Mouse (Mus musculus) layer of hippocampus, postnatal 14 days (tissue): ENCODE data around the gene Anks1. TPM values are rescaled to one million over a fixed set of nuclear protein-coding genes. Genes with fewer than 3 reads are reported as not detected.
A peak's percentile ranks its signal among the peaks of the same experiment; 100 is the strongest.

Experiments
- DNase-seq, 2 experiments: peaks; one replicate each; pipeline ENCODE4 v3.0.0; 2021 to 2022; ENCODE audit warnings: low spot score in 2 of 2, mixed read lengths in 1 of 2
- total RNA-seq, 2 experiments: library from RNA; stranded (reverse); gene quantifications; 2 replicates each; pipeline ENCODE4 v1.2.3; 2021

The Anks1 gene
- total RNA-seq, 2 experiments from 2014 or later = 38.0 to 39.5 TPM

DNA sequence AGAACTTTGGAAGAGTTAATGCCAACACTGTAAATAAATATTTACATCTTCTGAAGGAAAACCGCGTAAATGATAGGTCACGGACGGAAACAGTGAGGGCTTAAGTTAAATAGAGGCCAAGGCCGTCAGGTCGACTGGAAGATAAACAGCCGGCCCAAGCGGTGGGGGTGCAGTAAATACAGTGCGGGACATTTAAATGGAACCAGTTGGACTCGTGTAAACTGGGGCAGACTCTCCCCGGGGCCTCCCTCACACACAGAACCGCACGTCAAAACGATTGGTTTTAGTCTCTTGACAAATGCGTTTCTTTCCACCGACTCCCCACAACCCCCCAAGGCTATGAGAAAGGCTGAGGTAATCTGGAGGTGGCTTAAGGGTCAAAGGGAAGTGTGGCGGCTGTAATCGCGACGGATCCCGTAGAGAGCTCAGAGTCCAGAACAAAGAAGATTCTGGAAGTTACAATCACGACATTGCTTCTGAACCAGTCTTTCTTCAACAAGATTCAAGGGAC, 175.3 kb downstream of the Anks1 start:
- DNase-seq = no peak

- DNase-seq = peak; percentile 85 to 89
These were observed 175.9 kb downstream of the Anks1 start for GRCm38 (mm10) chr17:28084964-28085363.

- no peak for DNase-seq
These were observed 178.3 kb downstream of the Anks1 start for GRCm38 (mm10) chr17:28087430-28087829.

DNA sequence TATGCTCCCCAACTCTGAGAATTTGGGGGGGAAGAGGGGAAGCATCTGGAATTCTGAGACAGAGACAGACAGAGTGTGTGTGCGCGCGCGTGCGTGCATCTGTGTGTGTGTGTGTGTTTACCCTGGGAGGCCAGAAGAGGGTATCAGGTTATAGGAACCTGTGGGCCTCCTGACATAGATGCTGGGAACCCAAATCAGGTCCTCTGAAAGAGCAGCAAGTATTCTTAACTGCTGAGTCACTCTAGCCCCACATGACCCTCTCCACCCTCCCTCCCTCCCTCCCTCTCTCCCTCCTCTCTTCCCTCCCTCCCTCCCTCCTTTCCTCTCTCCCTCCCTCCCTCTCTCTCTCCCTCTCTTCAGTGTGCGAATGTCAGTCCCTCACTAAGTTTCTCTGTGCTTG, 179.6 kb downstream of the Anks1 start:
- no peak for DNase-seq

- DNase-seq = no peak
These were observed 183.2 kb downstream of the Anks1 start for GRCm38 (mm10) chr17:28092297-28092696.

DNA sequence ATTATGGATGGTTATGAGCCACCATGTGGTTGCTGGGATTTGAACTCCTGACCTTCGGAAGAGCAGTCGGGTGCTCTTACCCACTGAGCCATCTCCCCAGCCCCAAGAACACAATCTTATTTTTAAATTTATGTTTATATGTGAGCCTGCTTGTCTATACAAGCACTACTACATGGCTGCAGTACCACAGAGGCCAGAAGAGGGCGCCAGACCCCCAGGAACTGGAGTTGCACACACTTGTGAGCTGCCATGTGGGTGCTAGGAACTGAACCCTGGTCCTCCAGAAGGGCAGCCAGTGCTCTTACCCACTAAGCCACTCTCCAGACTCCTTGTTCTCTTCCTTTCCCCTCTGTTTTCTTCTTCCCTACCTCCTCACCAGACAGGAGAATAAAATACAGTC, 184.7 kb downstream of the Anks1 start:
- no peak for DNase-seq

GRCm38 (mm10) chr17:28096418-28096817, 187.3 kb downstream of the Anks1 start:
- DNase-seq = no peak

- no peak for DNase-seq
These were observed 188.2 kb downstream of the Anks1 start for GRCm38 (mm10) chr17:28097308-28097707.

DNA sequence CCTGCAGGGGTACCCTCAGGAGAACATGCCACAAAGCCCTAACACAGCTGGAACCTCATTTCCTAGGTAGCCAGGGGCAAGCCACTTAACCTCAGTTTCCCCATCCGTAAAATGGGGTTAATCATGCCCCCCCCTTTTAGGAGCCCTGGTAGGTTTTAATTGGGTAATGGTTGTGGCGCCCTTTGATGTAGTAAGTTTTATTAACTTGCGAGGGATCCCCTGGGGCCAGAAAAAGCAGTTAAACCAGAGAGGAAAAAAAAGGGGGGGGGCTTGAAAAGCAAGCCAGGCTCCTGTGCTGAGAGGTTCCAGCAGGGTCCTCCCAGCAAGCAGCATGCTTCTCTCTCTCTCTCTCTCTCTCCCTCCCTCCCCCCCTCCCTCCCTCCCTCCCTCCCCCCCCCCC, 190.0 kb downstream of the Anks1 start:
- no peak for DNase-seq

- no peak for DNase-seq
These were observed 191.6 kb downstream of the Anks1 start for GRCm38 (mm10) chr17:28100669-28101068.

- no peak for DNase-seq
These were observed 192.3 kb downstream of the Anks1 start for GRCm38 (mm10) chr17:28101284-28101887.

DNA sequence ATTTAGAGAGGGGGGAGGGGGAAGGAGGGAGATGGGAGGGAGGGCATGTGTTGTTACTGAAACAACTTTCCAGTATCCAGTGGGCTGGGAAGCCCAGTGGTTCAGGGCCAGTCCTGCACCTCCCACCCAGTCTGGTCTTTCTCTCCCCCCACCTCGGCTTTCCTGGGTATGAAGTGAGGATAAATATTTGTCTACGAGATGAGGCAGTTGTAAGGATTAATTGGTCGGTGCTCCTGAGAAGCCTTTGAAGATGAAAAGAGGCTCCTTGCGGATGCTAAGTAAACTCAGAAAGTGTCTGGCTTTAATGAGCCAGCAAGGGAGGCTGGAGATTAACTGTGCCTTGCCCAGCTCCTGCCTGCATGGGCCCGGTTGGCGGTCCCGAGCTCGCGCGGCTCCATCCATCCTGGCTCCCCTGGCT, 192.8 kb downstream of the Anks1 start:
- no peak for DNase-seq

DNA sequence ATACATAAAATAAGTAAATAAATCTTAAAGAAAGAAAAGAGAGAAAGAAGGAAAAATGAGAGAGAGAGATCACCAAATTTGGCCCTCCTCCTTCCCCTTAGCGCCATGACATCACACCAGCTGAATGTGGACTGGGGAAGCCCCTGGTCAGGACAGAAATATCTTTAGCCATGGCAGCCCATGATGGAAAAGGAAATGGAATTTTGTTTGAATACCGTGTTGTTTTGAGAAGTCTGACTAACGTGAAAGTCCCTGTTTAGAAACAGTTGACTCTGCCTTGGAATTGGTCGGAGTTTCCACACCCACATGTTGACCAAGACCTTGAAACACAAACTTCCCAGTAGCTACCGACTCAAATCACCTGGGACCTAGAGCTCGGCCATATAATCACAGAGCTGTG, 195.3 kb downstream of the Anks1 start:
- no peak for DNase-seq

GRCm38 (mm10) chr17:28106352-28106751, 197.2 kb downstream of the Anks1 start:
- no peak for DNase-seq

DNA sequence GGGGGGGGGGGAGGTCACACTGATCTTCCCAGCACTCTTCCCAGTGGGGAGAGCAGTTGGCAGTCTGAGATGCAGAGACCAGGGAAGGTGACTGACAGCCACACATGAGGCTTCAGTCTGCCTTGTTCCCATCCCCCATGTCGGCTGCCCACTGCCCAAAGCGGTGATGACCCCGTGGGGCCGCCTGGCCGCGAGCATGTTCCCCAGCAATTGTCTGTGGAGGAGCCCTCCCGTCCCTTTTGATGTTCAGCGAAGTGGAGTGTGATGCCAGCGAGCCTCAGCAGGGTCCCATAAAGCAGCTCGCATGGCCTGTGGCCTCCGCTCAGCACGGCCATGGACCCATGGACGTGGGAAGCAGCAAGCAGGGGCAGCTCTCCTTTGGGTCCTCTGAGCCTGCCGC, 198.2 kb downstream of the Anks1 start:
- DNase-seq = no peak

- no peak for DNase-seq
These were observed 203.2 kb downstream of the Anks1 start for GRCm38 (mm10) chr17:28112266-28112665.

Other genes starting within 250 kb of the Anks1 start
- gene Spdef, start 180.4 kb upstream of the Anks1 start, total RNA-seq = under 1 TPM; 0.25 to 0.26 TPM
- 100 to 1,000 TPM; 121 to 130 TPM for gene D17Wsu92e, start 88.7 kb upstream of the Anks1 start, total RNA-seq
- gene Snrpc, start 71.2 kb upstream of the Anks1 start, total RNA-seq = 10 to 100 TPM; 65.3 to 70.2 TPM
- 10 to 100 TPM; 16.1 to 20.3 TPM for gene Uhrf1bp1, start 52.9 kb upstream of the Anks1 start, total RNA-seq
- gene Taf11, start 538 bp downstream of the Anks1 start, total RNA-seq = 10 to 100 TPM; 29.7 to 35.7 TPM
- gene Tcp11, start 171.3 kb downstream of the Anks1 start, total RNA-seq = 1 to 10 TPM in 1 of 2 experiments, under 1 TPM in 1; 0.86 to 1.3 TPM
- gene Scube3, start 232.8 kb downstream of the Anks1 start, total RNA-seq = 1 to 10 TPM; 1.7 to 2.4 TPM